Mouse (Mus musculus) midbrain, embryonic 12.5 days (tissue): ENCODE data around the gene Cracr2a. TPM values are rescaled to one million over a fixed set of nuclear protein-coding genes. Genes with fewer than 3 reads are reported as not detected.
"Not testable (repeated sequence)": the region's sequence is repeated elsewhere in the genome, so short reads cannot be mapped to it uniquely, and the experiment has no call there.

Experiments
- ATAC-seq: fragments of 200-750 bp; cut with Nextera tagmentation; 2 replicates; pipeline ENCODE4 v1.8.0; 2017; ENCODE audit warnings: low read depth, moderate TSS enrichment, moderate library complexity; ENCODE audit not compliant: low FRiP score
- H3K27ac ChIP-seq: fragments of 300-500 bp; sonication (generic); replicated peaks from 2 replicates; pipeline ENCODE4 v1.5.1; 2016; ENCODE audit warnings: mild to moderate bottlenecking
- H3K27me3 ChIP-seq: fragments of 300-500 bp; sonication (generic); 2 replicates; pipeline ENCODE4 v1.6.1; 2016; ENCODE audit warnings: mild to moderate bottlenecking
- H3K36me3 ChIP-seq: fragments of 300-500 bp; sonication (generic); 2 replicates; pipeline ENCODE4 v1.6.1; 2016
- H3K4me1 ChIP-seq: fragments of 300-500 bp; sonication (generic); 2 replicates; pipeline ENCODE4 v1.6.1; 2016
- H3K4me2 ChIP-seq: fragments of 300-500 bp; sonication (generic); replicated peaks from 2 replicates; pipeline ENCODE4 v1.6.1; 2016; ENCODE audit warnings: mild to moderate bottlenecking, moderate library complexity
- H3K4me3 ChIP-seq: fragments of 300-500 bp; sonication (generic); 2 replicates; pipeline ENCODE4 v1.5.1; 2016; ENCODE audit warnings: mild to moderate bottlenecking
- H3K9ac ChIP-seq: fragments of 300-500 bp; sonication (generic); replicated peaks from 2 replicates; pipeline ENCODE4 v1.6.1; 2016; ENCODE audit warnings: mild to moderate bottlenecking, moderate library complexity
- H3K9me3 ChIP-seq: fragments of 300-500 bp; sonication (generic); 2 replicates; pipeline ENCODE4 v1.6.1; 2016; ENCODE audit warnings: mild to moderate bottlenecking
- WGBS: fragments of 180-500 bp; shearing (Covaris S2); methylation state at CpG from one replicate; pipeline ENCODE4 v1.1.7; 2016; 5-methylcytosine and 5-hydroxymethylcytosine counted together
- polyA plus RNA-seq: library from polyadenylated mRNA; unstranded; fragments of >200 nt; fragmentation: Nextera tagmentation; extraction: Ambion mirVana; gene quantifications from 2 replicates; pipeline ENCODE4 v1.2.1, GENCODE M21; 2016

The Cracr2a gene
- polyA plus RNA-seq, result 0.82 and 1.1 TPM in 2 replicates

- peak within 1 kb of the TSS; percentile 47 for H3K9ac ChIP-seq
- H3K9me3 ChIP-seq, result no peaks in the 10 kb centered on the region
- H3K36me3 ChIP-seq, result no peaks in the 10 kb centered on the region
- peak within 1 kb of the TSS; percentile 52 for H3K4me3 ChIP-seq
- peaks cover 4% of the 10 kb centered on the region for H3K27me3 ChIP-seq
- 1% methylated on average over 22 of the region's 22 CpGs for WGBS
- H3K27ac ChIP-seq, result no peak within 1 kb of the TSS
- peak within 1 kb of the TSS; percentile 84 for H3K4me2 ChIP-seq
- peaks cover 7% of the 10 kb centered on the region; the same call in 1 of the 2 replicates for H3K4me1 ChIP-seq
- ATAC-seq, result peak; percentile 90
Observed at GRCm38 (mm10) chr6:127561231-127562020, at the start of gene Cracr2a. TSS of gene Cracr2a (plus strand) at chr6:127561338.

GRCm38 (mm10) chr6:127513776-127514175 lies 47.4 kb upstream of the Cracr2a start:
- not testable (repeated sequence) for H3K27ac ChIP-seq, H3K4me3 ChIP-seq, H3K4me2 ChIP-seq, H3K27me3 ChIP-seq, H3K4me1 ChIP-seq, H3K9me3 ChIP-seq, H3K9ac ChIP-seq, H3K36me3 ChIP-seq, ATAC-seq
- WGBS, result 83% methylated on average over 7 of the region's 12 CpGs

- Histone ChIP-seq H3K4me1 (no peaks in the 10 kb centered on the region), H3K27me3 (no peaks in the 10 kb centered on the region), H3K27ac (no peak overlapping the region), H3K9ac (no peak overlapping the region), H3K4me3 (no peak overlapping the region), H3K4me2 (no peak overlapping the region), H3K36me3 (no peaks in the 10 kb centered on the region), H3K9me3 (no peaks in the 10 kb centered on the region)
- 81% methylated on average over 8 of the region's 8 CpGs for WGBS
- ATAC-seq, result no peak
Observed at GRCm38 (mm10) chr6:127521176-127521575, 40.0 kb upstream of the Cracr2a start.

- Histone ChIP-seq H3K36me3 (no peaks in the 10 kb centered on the region), H3K4me3 (no peak overlapping the region), H3K4me2 (no peak overlapping the region), H3K27ac (no peak overlapping the region), H3K9me3 (no peaks in the 10 kb centered on the region), H3K9ac (no peak overlapping the region), H3K4me1 (no peaks in the 10 kb centered on the region), H3K27me3 (no peaks in the 10 kb centered on the region)
- WGBS, result 79% methylated on average over 9 of the region's 9 CpGs
- ATAC-seq, result no peak
Observed at GRCm38 (mm10) chr6:127522326-127522725, 38.8 kb upstream of the Cracr2a start.

GRCm38 (mm10) chr6:127524442-127524841 lies 36.7 kb upstream of the Cracr2a start:
- H3K9me3 ChIP-seq, result no peaks in the 10 kb centered on the region
- no peaks in the 10 kb centered on the region for H3K36me3 ChIP-seq
- 0 out of 2 replicates have a peak, but pooled peaks cover 2% of the 10 kb centered on the region for H3K4me1 ChIP-seq
- H3K9ac ChIP-seq, result no peak overlapping the region
- no peaks in the 10 kb centered on the region for H3K27me3 ChIP-seq
- WGBS, result 33% methylated on average over 8 of the region's 8 CpGs
- no peak for ATAC-seq
- H3K4me3 ChIP-seq, result no peak overlapping the region
- H3K4me2 ChIP-seq, result no peak overlapping the region
- no peak overlapping the region for H3K27ac ChIP-seq

- no peaks in the 10 kb centered on the region for H3K36me3 ChIP-seq
- no peaks in the 10 kb centered on the region for H3K9me3 ChIP-seq
- H3K4me1 ChIP-seq, result 0 out of 2 replicates have a peak, but pooled peaks cover 4% of the 10 kb centered on the region
- no peak for ATAC-seq
- no peak overlapping the region for H3K27ac ChIP-seq
- 86% methylated on average over 7 of the region's 7 CpGs for WGBS
- no peak overlapping the region for H3K4me2 ChIP-seq
- H3K9ac ChIP-seq, result no peak overlapping the region
- no peaks in the 10 kb centered on the region for H3K27me3 ChIP-seq
- no peak overlapping the region for H3K4me3 ChIP-seq
Observed at GRCm38 (mm10) chr6:127528625-127529024, 32.5 kb upstream of the Cracr2a start.

- Histone ChIP-seq H3K4me3 (no peak overlapping the region), H3K9me3 (no peaks in the 10 kb centered on the region), H3K4me1 (0 out of 2 replicates have a peak, but pooled peaks cover 4% of the 10 kb centered on the region), H3K9ac (no peak overlapping the region), H3K27ac (no peak overlapping the region), H3K4me2 (no peak overlapping the region), H3K36me3 (no peaks in the 10 kb centered on the region), H3K27me3 (no peaks in the 10 kb centered on the region)
- WGBS, result 90% methylated on average over 2 of the region's 2 CpGs
- no peak for ATAC-seq
Observed at GRCm38 (mm10) chr6:127529451-127529850, 31.7 kb upstream of the Cracr2a start.

GRCm38 (mm10) chr6:127530206-127530605 lies 30.9 kb upstream of the Cracr2a start:
- Histone ChIP-seq H3K9me3 (no peaks in the 10 kb centered on the region), H3K9ac (no peak overlapping the region), H3K4me3 (no peak overlapping the region), H3K4me2 (no peak overlapping the region), H3K4me1 (0 out of 2 replicates have a peak, but pooled peaks cover 4% of the 10 kb centered on the region), H3K27ac (no peak overlapping the region), H3K36me3 (no peaks in the 10 kb centered on the region), H3K27me3 (no peaks in the 10 kb centered on the region)
- WGBS, result 77% methylated on average over 3 of the region's 3 CpGs
- ATAC-seq, result no peak

- Histone ChIP-seq H3K4me2 (no peak overlapping the region), H3K4me3 (no peak overlapping the region), H3K27me3 (no peaks in the 10 kb centered on the region), H3K4me1 (0 out of 2 replicates have a peak, but pooled peaks cover 4% of the 10 kb centered on the region), H3K36me3 (no peaks in the 10 kb centered on the region), H3K9me3 (no peaks in the 10 kb centered on the region), H3K27ac (no peak overlapping the region), H3K9ac (no peak overlapping the region)
- WGBS, result 45% methylated on average over 3 of the region's 3 CpGs
- no peak for ATAC-seq
Observed at GRCm38 (mm10) chr6:127531412-127532205, 29.5 kb upstream of the Cracr2a start.

- no peaks in the 10 kb centered on the region for H3K27me3 ChIP-seq
- no peak overlapping the region for H3K9ac ChIP-seq
- H3K9me3 ChIP-seq, result no peaks in the 10 kb centered on the region
- no peak overlapping the region for H3K4me2 ChIP-seq
- WGBS, result 89% methylated on average over 5 of the region's 5 CpGs
- 0 out of 2 replicates have a peak, but pooled peaks cover 4% of the 10 kb centered on the region for H3K4me1 ChIP-seq
- no peak for ATAC-seq
- no peak overlapping the region for H3K27ac ChIP-seq
- no peak overlapping the region for H3K4me3 ChIP-seq
- H3K36me3 ChIP-seq, result no peaks in the 10 kb centered on the region
Observed at GRCm38 (mm10) chr6:127532304-127532703, 28.8 kb upstream of the Cracr2a start.

GRCm38 (mm10) chr6:127533766-127534165 lies 27.4 kb upstream of the Cracr2a start:
- no peaks in the 10 kb centered on the region for H3K36me3 ChIP-seq
- no peak overlapping the region for H3K9ac ChIP-seq
- H3K9me3 ChIP-seq, result no peaks in the 10 kb centered on the region
- H3K4me3 ChIP-seq, result no peak overlapping the region
- 86% methylated on average over 5 of the region's 5 CpGs for WGBS
- no peak overlapping the region for H3K27ac ChIP-seq
- no peaks in the 10 kb centered on the region for H3K27me3 ChIP-seq
- 0 out of 2 replicates have a peak, but pooled peaks cover 4% of the 10 kb centered on the region for H3K4me1 ChIP-seq
- H3K4me2 ChIP-seq, result no peak overlapping the region
- ATAC-seq, result no peak

- Histone ChIP-seq H3K9ac (no peak overlapping the region), H3K36me3 (no peaks in the 10 kb centered on the region), H3K4me1 (no peaks in the 10 kb centered on the region), H3K4me2 (no peak overlapping the region), H3K27ac (no peak overlapping the region), H3K4me3 (no peak overlapping the region), H3K27me3 (0 out of 2 replicates have a peak, but pooled peaks cover 5% of the 10 kb centered on the region), H3K9me3 (no peaks in the 10 kb centered on the region)
- WGBS, result 81% methylated on average over 7 of the region's 7 CpGs
- no peak for ATAC-seq
Observed at GRCm38 (mm10) chr6:127537035-127537434, 24.1 kb upstream of the Cracr2a start.
